Mouse (Mus musculus) B cell, adult (primary cell): ENCODE results near the gene Psap. TPM values are rescaled to one million over a fixed set of nuclear protein-coding genes. Genes with fewer than 3 reads are reported as not detected.

Experiments
- total RNA-seq: library from RNA; stranded (reverse); gene quantifications from 4 replicates; pipeline ENCODE4 v1.2.4, GENCODE M21; 2023; ENCODE audit not compliant: inconsistent age

The Psap gene
- total RNA-seq: 605 to 728 TPM (median 670 TPM) in 4 replicates

GRCm38 (mm10) chr10:60277207-60278005 is at the start of gene Psap:
TSS of gene Psap (plus strand) at chr10:60277627.

GRCm38 (mm10) chr10:60346701-60347405 is 69.4 kb downstream of the Psap start, which contains the start of gene Vsir:
TSS of gene Vsir (plus strand) at chr10:60346851.

Other genes starting within 250 kb of the Psap start
- gene Spock2, start 171.4 kb upstream of the Psap start, total RNA-seq: 1.0 to 1.7 TPM (median 1.3 TPM) in 4 replicates
- 137 to 151 TPM (median 142 TPM) in 4 replicates for gene Chst3, start 58.4 kb upstream of the Psap start, total RNA-seq
- gene Vsir, start 69.2 kb downstream of the Psap start, total RNA-seq: 18.2 to 30.0 TPM (median 25.2 TPM) in 4 replicates
- not detected in 4 replicates for gene Gm17455, start 122.1 kb downstream of the Psap start, total RNA-seq